Mouse (Mus musculus): ENCODE measurements around the gene Hcn3. TPM values are rescaled to one million over a fixed set of nuclear protein-coding genes. Genes with fewer than 3 reads are reported as not detected.

Hcn3 gene
- polyA plus RNA-seq, 1 experiment: 68.6 TPM

DNA sequence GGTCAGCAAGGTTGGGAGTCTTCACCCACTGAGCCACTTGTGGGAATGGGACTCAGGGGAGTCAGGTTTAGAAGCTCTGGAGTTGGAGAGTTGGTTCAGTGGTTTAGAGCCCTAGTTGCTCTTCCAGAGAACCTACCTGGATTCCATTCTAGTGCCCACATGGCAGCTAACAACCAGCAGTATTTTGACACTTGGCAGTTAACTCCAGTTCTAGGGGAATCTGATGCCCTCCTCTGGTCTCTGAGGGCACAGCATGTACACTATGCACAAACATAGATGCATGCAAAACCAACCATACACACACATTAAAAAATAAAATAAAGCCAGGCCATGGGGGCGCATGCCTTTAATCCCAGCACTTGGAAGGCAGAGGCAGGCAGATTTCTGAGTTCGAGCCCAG, 33.9 kb upstream of the Hcn3 start:
- no peak for DNase-seq (ENCODE audit: low read depth)
- TF ChIP-seq POLR2A (IDR thresholded peaks at IDR 0.05; ENCODE audit: borderline replicate concordance, extremely low read depth, insufficient read depth, insufficient read length, poor library complexity, severe bottlenecking) (no peak), CTCF (IDR thresholded peaks at IDR 0.05; ENCODE audit: borderline replicate concordance, extremely low read depth, insufficient read depth, insufficient read length) (peak; percentile 26; the same call in 1 of the 2 replicates)

DNA sequence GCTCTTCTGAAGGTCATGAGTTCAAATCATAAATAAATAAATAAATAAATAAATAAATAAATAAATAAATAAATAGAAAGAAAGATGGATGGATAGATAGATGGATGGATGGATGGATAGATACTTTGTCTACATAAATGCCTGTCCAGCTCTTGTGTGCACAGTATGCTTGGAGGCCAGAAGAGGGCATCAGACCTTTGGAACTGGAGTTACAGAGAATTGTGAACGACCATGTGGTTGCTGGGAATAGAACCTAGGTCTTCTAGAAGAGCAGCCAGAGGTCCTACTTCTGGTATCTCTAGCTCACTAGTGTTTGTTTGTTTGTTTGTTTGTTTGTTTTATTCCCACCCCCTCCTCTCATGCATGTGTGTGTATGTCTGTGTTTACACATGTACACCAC, 33.4 kb upstream of the Hcn3 start:
- no peak for DNase-seq (ENCODE audit: low read depth)
- no peak for TF ChIP-seq CTCF (IDR thresholded peaks at IDR 0.05; ENCODE audit: borderline replicate concordance, extremely low read depth, insufficient read depth, insufficient read length)
- TF ChIP-seq POLR2A (IDR thresholded peaks at IDR 0.05; ENCODE audit: borderline replicate concordance, extremely low read depth, insufficient read depth, insufficient read length, poor library complexity, severe bottlenecking): no peak

DNA sequence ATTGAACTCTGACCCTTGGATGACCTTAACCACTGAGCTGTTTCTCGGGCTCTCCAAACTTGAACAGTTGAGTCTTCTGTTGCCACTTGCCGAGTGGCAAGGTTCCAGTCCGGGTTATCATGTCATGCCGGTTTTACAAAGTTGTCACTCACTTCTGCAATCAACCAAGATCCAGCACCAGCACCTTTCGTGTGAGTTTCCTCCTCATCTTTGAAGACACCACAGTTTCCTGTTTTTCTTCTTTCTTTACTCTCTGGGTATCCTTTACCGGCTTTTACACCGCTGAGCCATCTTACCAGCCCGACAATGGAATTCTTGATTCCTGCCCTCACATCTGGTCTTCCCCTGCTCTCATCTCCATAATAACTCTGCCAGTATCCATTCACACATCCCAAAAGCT, 30.4 kb upstream of the Hcn3 start:
- no peak for DNase-seq (ENCODE audit: low read depth)
- TF ChIP-seq POLR2A (IDR thresholded peaks at IDR 0.05; ENCODE audit: borderline replicate concordance, extremely low read depth, insufficient read depth, insufficient read length, poor library complexity, severe bottlenecking) (no peak), CTCF (IDR thresholded peaks at IDR 0.05; ENCODE audit: borderline replicate concordance, extremely low read depth, insufficient read depth, insufficient read length) (no peak)

DNA sequence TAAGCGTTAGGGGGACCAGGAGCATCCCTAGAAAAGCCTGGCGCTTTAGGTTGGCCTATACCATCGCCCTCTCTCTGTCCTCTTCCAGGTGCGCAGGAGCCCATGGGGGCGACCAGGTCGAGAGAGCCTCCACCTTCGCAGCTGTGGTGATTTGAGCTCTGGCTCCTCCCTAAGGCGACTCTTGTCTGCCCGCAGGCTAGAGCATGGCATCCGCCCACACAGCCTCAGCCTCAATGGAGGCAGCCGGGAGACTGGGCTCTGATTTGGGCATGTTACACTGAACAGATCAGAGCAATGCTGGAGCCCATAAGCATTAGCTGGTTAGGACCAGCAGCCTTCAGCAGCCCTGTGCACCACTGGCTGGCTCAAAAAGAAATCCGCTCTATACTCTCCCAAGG, 28.5 kb upstream of the Hcn3 start:
- TF ChIP-seq CTCF (IDR thresholded peaks at IDR 0.05; ENCODE audit: borderline replicate concordance, extremely low read depth, insufficient read depth, insufficient read length) (no peak), POLR2A (IDR thresholded peaks at IDR 0.05; ENCODE audit: borderline replicate concordance, extremely low read depth, insufficient read depth, insufficient read length, poor library complexity, severe bottlenecking) (no peak)
- no peak for DNase-seq (ENCODE audit: low read depth)

DNA sequence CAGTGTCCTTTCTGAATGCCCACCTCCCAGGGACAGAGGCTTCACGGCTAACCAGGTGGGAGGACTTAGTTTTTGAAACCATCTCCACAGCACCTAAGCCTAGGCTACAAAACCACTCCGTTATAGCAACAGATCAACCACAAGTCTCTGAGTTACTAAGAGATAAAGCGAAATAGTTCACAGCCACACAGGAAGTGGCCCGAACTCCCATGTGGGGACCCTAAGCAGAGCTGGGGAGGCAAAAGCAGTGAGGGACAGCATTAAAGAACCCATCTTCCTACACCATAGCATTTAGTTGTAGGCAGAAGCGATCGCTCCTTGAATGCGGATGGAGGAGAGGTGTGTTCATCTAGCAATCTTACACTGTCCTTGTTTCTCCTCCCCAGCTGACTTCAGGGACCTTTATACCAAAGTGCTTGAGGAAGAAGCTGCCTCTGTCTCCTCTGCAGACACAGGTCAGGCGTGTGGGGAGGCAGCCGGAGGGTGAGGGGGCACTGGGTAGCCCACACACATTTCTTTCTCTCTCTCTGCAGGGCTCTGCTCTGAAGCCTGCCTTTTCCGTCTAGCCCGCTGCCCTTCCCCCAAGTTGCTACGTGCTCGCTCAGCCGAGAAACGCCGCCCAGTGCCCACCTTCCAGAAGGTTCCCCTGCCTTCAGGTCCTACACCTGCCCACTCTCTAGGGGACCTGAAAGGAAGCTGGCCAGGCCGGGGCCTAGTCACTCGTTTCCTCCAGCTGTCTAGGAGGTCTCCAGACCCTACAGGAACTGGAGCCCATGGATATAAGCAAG, 27.9 kb upstream of the Hcn3 start:
- DNase-seq (ENCODE audit: low read depth): no peak

DNA sequence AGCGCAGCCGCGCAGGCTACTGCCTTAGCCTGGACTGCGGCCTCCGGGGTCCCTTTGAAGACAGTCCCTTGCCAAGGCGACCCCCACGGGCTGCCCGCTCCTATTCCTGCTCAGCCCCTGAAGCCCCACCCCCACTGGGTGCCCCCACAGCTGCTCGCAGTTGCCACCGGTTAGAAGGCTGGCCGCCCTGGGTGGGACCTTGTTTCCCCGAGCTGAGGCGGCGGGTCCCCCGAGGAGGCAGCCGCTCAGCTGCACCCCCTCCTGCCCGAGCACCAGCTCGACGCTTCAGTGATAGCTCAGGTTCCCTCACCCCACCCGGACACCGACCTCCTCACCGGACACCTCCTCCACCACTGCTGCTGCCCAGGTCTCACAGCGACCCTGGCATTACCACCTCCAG, 27.2 kb upstream of the Hcn3 start:
- TF ChIP-seq POLR2A (IDR thresholded peaks at IDR 0.05; ENCODE audit: borderline replicate concordance, extremely low read depth, insufficient read depth, insufficient read length, poor library complexity, severe bottlenecking): no peak
- no peak for TF ChIP-seq CTCF (IDR thresholded peaks at IDR 0.05; ENCODE audit: borderline replicate concordance, extremely low read depth, insufficient read depth, insufficient read length)
- DNase-seq (ENCODE audit: low read depth): no peak

More for the DNA sequence above, 27.9 kb upstream of the Hcn3 start:
- TF ChIP-seq CTCF (IDR thresholded peaks at IDR 0.05; ENCODE audit: borderline replicate concordance, extremely low read depth, insufficient read depth, insufficient read length) (no peak), POLR2A (IDR thresholded peaks at IDR 0.05; ENCODE audit: borderline replicate concordance, extremely low read depth, insufficient read depth, insufficient read length, poor library complexity, severe bottlenecking) (no peak)

DNA sequence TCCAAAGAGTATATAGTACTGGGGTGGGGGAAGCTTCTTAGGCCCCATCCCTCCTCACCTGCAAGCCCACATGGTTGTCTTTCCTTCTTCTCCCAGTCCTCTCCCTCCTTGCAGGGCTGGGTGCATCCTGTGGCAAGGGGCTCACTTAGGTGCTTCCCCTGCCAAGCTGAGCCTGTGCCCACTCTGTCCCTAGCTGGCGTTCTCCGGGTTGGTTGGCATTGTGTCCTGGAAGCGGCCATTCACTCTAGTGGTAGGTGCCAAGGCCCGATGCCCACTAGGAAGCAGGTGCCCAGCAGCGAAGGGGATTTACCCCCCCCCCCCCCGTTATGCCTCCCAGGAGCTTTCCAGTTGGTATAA, 23.9 kb upstream of the Hcn3 start:
- peak; percentile 27 for DNase-seq (ENCODE audit: low read depth)
- no peak for TF ChIP-seq CTCF (IDR thresholded peaks at IDR 0.05; ENCODE audit: borderline replicate concordance, extremely low read depth, insufficient read depth, insufficient read length)
- TF ChIP-seq POLR2A (IDR thresholded peaks at IDR 0.05; ENCODE audit: borderline replicate concordance, extremely low read depth, insufficient read depth, insufficient read length, poor library complexity, severe bottlenecking): no peak

DNA sequence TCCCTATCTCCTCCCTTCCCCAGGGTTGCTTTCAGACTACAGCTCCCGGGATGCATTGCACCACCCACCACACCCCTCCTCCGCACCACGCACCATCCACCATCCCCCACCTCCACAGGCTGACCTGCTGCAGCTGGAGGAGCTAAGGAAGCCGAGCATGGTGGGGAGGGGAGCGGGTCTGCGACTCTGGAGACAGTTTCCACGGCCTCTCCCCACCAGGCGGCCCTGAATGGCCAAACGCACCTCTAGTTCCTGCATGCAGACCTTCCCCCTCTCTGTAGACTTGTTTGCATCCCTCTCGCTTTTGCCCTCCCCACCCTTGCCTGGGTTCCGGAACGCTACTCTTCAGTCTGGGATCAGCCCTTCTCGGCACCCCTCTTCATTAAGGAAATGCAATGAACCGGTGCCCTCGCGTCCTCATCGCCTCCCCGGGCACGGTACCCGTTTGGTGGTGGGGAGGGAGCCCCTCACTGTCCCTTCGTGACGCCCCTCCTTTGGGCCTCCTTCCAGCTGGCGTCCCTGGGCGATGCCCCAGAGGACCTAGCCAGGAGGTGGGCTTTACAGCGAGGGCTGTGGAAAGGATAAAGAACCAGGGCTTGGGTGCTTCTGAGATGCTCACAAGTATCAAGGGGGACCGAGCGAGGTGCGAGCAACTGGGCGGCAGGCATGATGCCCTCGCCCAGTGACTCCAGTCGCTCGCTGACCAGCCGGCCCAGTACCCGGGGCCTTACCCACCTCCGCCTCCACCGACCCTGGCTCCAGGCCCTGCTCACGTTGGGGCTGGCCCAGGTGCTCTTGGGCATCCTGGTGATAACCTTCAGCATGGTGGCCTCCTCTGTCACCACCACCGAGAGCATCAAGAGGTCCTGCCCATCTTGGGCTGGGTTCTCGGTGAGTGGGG, 23.3 kb upstream of the Hcn3 start, which contains the start of gene Fam189b:
Gene Fam189b (plus strand): TSS at position 86 of the 901 bp plus-strand sequence.
- peak; percentile 97 for DNase-seq (ENCODE audit: low read depth)
- TF ChIP-seq POLR2A (IDR thresholded peaks at IDR 0.05; ENCODE audit: borderline replicate concordance, extremely low read depth, insufficient read depth, insufficient read length, poor library complexity, severe bottlenecking): peak; percentile 75; the same call in 1 of the 2 replicates
- no peak for TF ChIP-seq CTCF (IDR thresholded peaks at IDR 0.05; ENCODE audit: borderline replicate concordance, extremely low read depth, insufficient read depth, insufficient read length)

DNA sequence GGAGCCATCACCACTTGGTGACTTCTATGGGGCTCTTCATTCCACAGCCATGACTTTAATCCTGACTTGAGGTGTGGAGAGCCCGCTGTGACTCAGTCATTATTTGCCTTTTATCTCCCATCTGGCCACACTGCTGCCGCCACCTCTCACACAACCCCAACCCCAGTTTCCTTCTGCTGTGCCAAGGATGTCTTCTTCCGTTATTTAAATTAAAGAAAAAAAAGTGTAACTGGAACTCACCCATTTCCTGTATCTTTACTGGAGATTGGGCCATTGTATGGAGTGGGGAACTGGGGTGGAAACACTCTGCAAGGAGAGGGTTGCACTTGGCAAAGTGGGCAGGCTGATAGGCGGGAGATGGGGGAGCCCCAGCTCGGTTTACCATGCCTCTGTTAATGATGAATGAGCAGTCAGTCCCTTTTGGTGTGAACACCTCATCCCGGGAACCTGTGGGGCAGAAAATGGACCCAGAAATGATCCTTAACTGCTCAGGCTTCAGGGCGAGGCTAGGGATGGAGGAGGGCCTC, 22.6 kb upstream of the Hcn3 start:
- no peak for DNase-seq (ENCODE audit: low read depth)
- TF ChIP-seq POLR2A (IDR thresholded peaks at IDR 0.05; ENCODE audit: borderline replicate concordance, extremely low read depth, insufficient read depth, insufficient read length, poor library complexity, severe bottlenecking): no peak
- no peak for TF ChIP-seq CTCF (IDR thresholded peaks at IDR 0.05; ENCODE audit: borderline replicate concordance, extremely low read depth, insufficient read depth, insufficient read length)

DNA sequence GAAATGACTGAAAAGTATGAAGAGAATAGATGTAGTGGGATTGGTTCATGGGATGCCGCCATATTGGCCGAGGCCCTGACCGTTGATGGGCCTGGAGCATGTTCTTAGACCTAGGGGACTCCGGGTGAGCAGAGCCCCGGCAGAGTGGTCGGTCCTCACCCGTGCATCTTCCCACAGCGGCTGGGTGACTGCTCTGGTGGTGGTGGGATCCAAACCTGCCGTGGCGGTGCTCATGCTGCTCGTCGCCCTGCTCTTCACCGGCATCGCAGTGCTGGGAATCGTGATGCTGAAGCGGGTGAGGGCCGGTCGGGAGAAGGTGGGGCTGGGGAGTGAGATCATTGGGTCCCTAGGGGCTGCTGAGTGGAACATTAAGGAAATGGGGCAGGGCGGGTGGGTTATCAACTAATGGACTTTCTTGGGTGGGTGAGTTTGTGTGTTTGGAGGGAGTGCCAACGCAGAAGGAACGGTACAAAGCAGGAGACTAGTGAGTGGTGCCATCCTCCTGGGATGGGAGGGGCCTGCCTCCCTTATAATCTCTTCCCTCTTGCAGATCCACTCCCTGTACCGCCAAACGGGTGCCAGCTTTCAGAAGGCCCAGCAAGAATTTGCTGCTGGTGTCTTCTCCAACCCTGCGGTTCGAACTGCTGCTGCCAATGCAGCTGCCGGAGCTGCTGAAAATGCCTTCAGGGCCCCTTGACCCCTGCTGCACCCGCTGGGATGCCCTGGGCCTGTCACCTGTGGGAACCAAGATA, 21.9 kb upstream of the Hcn3 start:
- DNase-seq (ENCODE audit: low read depth): no peak
- TF ChIP-seq POLR2A (IDR thresholded peaks at IDR 0.05; ENCODE audit: borderline replicate concordance, extremely low read depth, insufficient read depth, insufficient read length, poor library complexity, severe bottlenecking): no peak
- no peak for TF ChIP-seq CTCF (IDR thresholded peaks at IDR 0.05; ENCODE audit: borderline replicate concordance, extremely low read depth, insufficient read depth, insufficient read length)
